Mouse (Mus musculus) embryonic facial prominence, embryonic 15.5 days (tissue): ENCODE data around the gene Gm20388. TPM values are rescaled to one million over a fixed set of nuclear protein-coding genes. Genes with fewer than 3 reads are reported as not detected.

ENCODE experiments used
- ATAC-seq: fragments of 200-750 bp; cut with Nextera tagmentation; 2 replicates; pipeline ENCODE4 v1.8.0; 2017; ENCODE audit warnings: low read depth, moderate TSS enrichment; ENCODE audit not compliant: insufficient number of reproducible peaks, low FRiP score, low TSS enrichment
- H3K27ac ChIP-seq: fragments of 300-500 bp; sonication (generic); replicated peaks from 2 replicates; pipeline ENCODE4 v1.5.1; 2015; ENCODE audit warnings: mild to moderate bottlenecking, inconsistent platforms
- H3K27me3 ChIP-seq: fragments of 300-500 bp; sonication (generic); 2 replicates; pipeline ENCODE4 v1.6.1; 2015; ENCODE audit warnings: inconsistent platforms
- H3K36me3 ChIP-seq: fragments of 300-500 bp; sonication (generic); 2 replicates; pipeline ENCODE4 v1.6.1; 2015; ENCODE audit warnings: mild to moderate bottlenecking, inconsistent platforms
- H3K4me1 ChIP-seq: fragments of 300-500 bp; sonication (generic); 2 replicates; pipeline ENCODE4 v1.6.1; 2015; ENCODE audit warnings: inconsistent platforms
- H3K4me2 ChIP-seq: fragments of 300-500 bp; sonication (generic); replicated peaks from 2 replicates; pipeline ENCODE4 v1.6.1; 2015; ENCODE audit warnings: mild to moderate bottlenecking, inconsistent platforms
- H3K4me3 ChIP-seq: fragments of 300-500 bp; sonication (generic); replicated peaks from 2 replicates; pipeline ENCODE4 v1.5.1; 2015; ENCODE audit warnings: mild to moderate bottlenecking, inconsistent platforms
- H3K9ac ChIP-seq: fragments of 300-500 bp; sonication (generic); 2 replicates; pipeline ENCODE4 v1.6.1; 2015; ENCODE audit warnings: inconsistent platforms
- H3K9me3 ChIP-seq: fragments of 300-500 bp; sonication (generic); replicated peaks from 2 replicates; pipeline ENCODE4 v1.6.1; 2016; ENCODE audit warnings: inconsistent platforms
- WGBS: fragments of 180-500 bp; shearing (Covaris S2); methylation state at CpG from one replicate; pipeline ENCODE4 v1.1.7; 2015; 5-methylcytosine and 5-hydroxymethylcytosine counted together
- polyA plus RNA-seq: library from polyadenylated mRNA; unstranded; fragments of >200 nt; fragmentation: Nextera tagmentation; extraction: Ambion mirVana; gene quantifications from 2 replicates; pipeline ENCODE4 v1.2.1, GENCODE M21; 2015

The Gm20388 gene
- polyA plus RNA-seq, 1 experiment from 2014 or later: 8.0 TPM

DNA sequence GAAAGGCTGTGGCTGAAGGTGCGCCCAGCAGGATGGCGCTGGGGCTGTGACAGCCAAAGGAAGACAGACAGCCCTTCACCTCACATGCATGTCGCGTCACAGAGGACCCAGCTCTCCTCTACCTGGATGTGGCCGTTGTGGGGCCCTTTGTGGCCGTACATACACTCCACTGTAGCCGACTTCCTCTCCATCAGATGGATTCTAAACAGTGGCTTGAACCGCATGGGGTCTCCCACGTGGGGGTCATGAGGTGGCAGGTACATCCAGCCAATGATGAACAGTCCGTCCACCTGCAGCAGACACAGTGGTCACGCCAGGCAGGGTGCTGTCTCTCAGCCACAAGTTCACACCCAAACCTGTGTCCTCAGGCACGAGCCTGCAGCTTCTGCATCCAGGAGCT is 1649.2 kb downstream of the Gm20388 start:
- no peaks in the 10 kb centered on the region for H3K27me3 ChIP-seq
- H3K4me3 ChIP-seq: no peak overlapping the region
- ATAC-seq: no peak
- H3K27ac ChIP-seq: no peak overlapping the region
- WGBS: 95% methylated on average over 12 of the region's 12 CpGs
- no peak overlapping the region for H3K4me2 ChIP-seq
- H3K4me1 ChIP-seq: no peaks in the 10 kb centered on the region
- peaks cover 49% of the 10 kb centered on the region for H3K36me3 ChIP-seq
- no peak overlapping the region for H3K9ac ChIP-seq
- no peaks in the 10 kb centered on the region for H3K9me3 ChIP-seq

- Histone ChIP-seq H3K36me3 (peaks cover 42% of the 10 kb centered on the region), H3K27me3 (no peaks in the 10 kb centered on the region), H3K27ac (no peak overlapping the region), H3K4me2 (no peak overlapping the region), H3K4me3 (no peak overlapping the region), H3K4me1 (no peaks in the 10 kb centered on the region), H3K9ac (no peak overlapping the region), H3K9me3 (no peaks in the 10 kb centered on the region)
- 94% methylated on average over 7 of the region's 7 CpGs for WGBS
- no peak for ATAC-seq
These were observed 1649.9 kb downstream of the Gm20388 start for GRCm38 (mm10) chr8:121560432-121561100.

DNA sequence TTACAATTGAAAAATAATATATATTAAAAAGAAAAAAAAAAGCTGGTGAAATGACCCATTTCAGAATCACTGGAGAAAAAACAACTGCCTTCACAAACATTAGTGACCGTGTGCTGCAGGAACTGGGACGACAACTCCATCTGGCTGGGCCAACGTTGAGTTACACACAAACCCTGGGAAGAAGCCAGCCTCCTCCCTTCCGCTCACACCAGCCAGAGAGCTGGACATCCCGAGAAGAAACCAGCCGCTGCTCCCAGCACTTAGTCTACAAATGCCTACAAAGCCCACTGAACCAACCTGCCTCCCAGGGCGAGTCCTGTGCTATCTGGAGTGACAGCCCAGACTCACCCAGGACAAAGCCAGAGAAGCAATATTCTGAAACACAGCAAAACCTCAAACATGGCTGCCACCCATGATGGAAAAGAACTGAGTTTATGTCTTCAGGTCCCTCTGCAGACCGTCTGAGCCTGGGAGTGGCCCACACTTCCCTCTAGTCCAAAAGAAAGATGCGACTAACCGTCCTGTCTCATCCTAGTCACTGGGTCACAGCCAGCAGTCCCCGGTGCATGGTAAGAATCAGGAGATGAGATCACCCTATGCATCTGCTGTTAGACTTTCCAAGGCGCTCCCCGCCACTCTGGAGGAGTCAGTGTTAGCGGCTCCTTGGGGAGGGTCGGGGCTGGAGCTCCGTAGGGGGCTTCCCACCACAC is 1651.2 kb downstream of the Gm20388 start:
- H3K36me3 ChIP-seq: peaks cover 41% of the 10 kb centered on the region
- no peaks in the 10 kb centered on the region for H3K4me1 ChIP-seq
- WGBS: 81% methylated on average over 16 of the region's 16 CpGs
- no peak for ATAC-seq
- H3K27me3 ChIP-seq: no peaks in the 10 kb centered on the region
- H3K9ac ChIP-seq: no peak overlapping the region
- H3K9me3 ChIP-seq: no peaks in the 10 kb centered on the region
- no peak overlapping the region for H3K27ac ChIP-seq
- H3K4me3 ChIP-seq: no peak overlapping the region
- no peak overlapping the region for H3K4me2 ChIP-seq

- Histone ChIP-seq H3K4me3 (no peak overlapping the region), H3K4me1 (no peaks in the 10 kb centered on the region), H3K9ac (no peak overlapping the region), H3K4me2 (no peak overlapping the region), H3K27ac (no peak overlapping the region), H3K36me3 (peaks cover 37% of the 10 kb centered on the region), H3K27me3 (no peaks in the 10 kb centered on the region), H3K9me3 (no peaks in the 10 kb centered on the region)
- 83% methylated on average over 9 of the region's 9 CpGs for WGBS
- ATAC-seq: no peak
These were observed 1652.3 kb downstream of the Gm20388 start for GRCm38 (mm10) chr8:121562941-121563351.

- ATAC-seq: no peak
- H3K36me3 ChIP-seq: peaks cover 29% of the 10 kb centered on the region
- no peaks in the 10 kb centered on the region for H3K4me1 ChIP-seq
- H3K27me3 ChIP-seq: no peaks in the 10 kb centered on the region
- 67% methylated on average over 6 of the region's 6 CpGs for WGBS
- no peak overlapping the region for H3K4me2 ChIP-seq
- H3K9ac ChIP-seq: no peak overlapping the region
- no peak overlapping the region for H3K4me3 ChIP-seq
- no peak overlapping the region for H3K27ac ChIP-seq
- no peaks in the 10 kb centered on the region for H3K9me3 ChIP-seq
These were observed 1653.1 kb downstream of the Gm20388 start for GRCm38 (mm10) chr8:121563701-121564100.

DNA sequence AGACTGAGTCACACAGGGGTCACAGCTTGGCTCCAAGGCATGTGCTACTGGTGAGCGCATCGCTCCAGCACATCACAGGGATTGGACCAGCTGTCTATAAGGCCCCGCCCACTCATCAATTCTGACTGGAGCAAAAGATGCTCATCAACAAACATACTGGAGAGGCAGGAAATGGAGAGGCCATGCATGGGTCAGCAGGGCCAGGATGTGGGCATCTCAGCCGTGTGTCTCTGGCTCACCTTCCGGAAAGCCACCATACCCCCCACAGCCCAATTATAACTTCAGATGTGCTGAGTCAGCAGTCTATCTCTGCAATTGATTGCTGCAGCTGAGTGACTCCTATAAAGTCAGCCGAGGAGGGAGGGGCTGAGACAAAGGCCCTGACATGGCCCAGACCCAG is 1657.7 kb downstream of the Gm20388 start:
- 0 out of 2 replicates have a peak, but pooled peaks cover 5% of the 10 kb centered on the region for H3K4me1 ChIP-seq
- H3K27me3 ChIP-seq: no peaks in the 10 kb centered on the region
- H3K9ac ChIP-seq: no peak overlapping the region
- peaks cover 18% of the 10 kb centered on the region; the same call in 1 of the 2 replicates for H3K36me3 ChIP-seq
- no peak overlapping the region for H3K27ac ChIP-seq
- H3K4me2 ChIP-seq: no peak overlapping the region
- no peak for ATAC-seq
- no peak overlapping the region for H3K4me3 ChIP-seq
- 71% methylated on average over 6 of the region's 6 CpGs for WGBS
- H3K9me3 ChIP-seq: no peaks in the 10 kb centered on the region

GRCm38 (mm10) chr8:121570335-121570734 is 1659.7 kb downstream of the Gm20388 start:
- 78% methylated on average over 21 of the region's 21 CpGs for WGBS
- Histone ChIP-seq H3K4me3 (no peak overlapping the region), H3K9ac (no peak overlapping the region), H3K9me3 (no peaks in the 10 kb centered on the region), H3K27ac (no peak overlapping the region), H3K27me3 (no peaks in the 10 kb centered on the region), H3K36me3 (peaks cover 9% of the 10 kb centered on the region; the same call in 1 of the 2 replicates), H3K4me1 (0 out of 2 replicates have a peak, but pooled peaks cover 5% of the 10 kb centered on the region), H3K4me2 (no peak overlapping the region)
- no peak for ATAC-seq

GRCm38 (mm10) chr8:121570801-121571200 is 1660.2 kb downstream of the Gm20388 start:
- Histone ChIP-seq H3K9ac (no peak overlapping the region), H3K4me1 (0 out of 2 replicates have a peak, but pooled peaks cover 5% of the 10 kb centered on the region), H3K4me3 (no peak overlapping the region), H3K27me3 (no peaks in the 10 kb centered on the region), H3K36me3 (peaks cover 9% of the 10 kb centered on the region; the same call in 1 of the 2 replicates), H3K27ac (no peak overlapping the region), H3K9me3 (no peaks in the 10 kb centered on the region), H3K4me2 (no peak overlapping the region)
- 76% methylated on average over 17 of the region's 17 CpGs for WGBS
- ATAC-seq: no peak

GRCm38 (mm10) chr8:121572121-121572520 is 1661.5 kb downstream of the Gm20388 start:
- ATAC-seq: no peak
- peaks cover 14% of the 10 kb centered on the region for H3K4me1 ChIP-seq
- no peak overlapping the region for H3K27ac ChIP-seq
- no peaks in the 10 kb centered on the region for H3K9me3 ChIP-seq
- H3K9ac ChIP-seq: no peak overlapping the region
- H3K4me3 ChIP-seq: no peak overlapping the region
- H3K36me3 ChIP-seq: peaks cover 4% of the 10 kb centered on the region; the same call in 1 of the 2 replicates
- H3K4me2 ChIP-seq: no peak overlapping the region
- 65% methylated on average over 7 of the region's 7 CpGs for WGBS
- H3K27me3 ChIP-seq: no peaks in the 10 kb centered on the region

DNA sequence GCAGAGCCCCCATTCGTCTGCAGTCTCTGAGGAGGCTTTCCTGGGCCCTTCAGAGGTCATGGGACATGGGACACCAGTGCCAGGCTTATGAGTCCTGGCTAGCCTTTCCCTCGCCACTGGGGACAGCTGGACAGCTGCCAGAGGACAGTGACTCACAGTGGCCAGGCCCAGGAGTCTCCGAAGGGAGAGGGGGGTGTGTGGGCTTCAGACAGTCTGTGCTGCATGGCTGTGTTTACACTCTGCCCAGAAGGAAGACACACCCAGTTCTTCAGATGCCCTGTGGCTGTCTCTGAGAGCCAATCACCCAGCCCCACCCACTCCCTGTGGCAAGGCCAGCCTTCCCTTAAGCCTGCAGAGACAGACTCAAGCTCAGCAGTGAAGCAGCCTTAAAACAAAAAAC is 1662.6 kb downstream of the Gm20388 start:
- Histone ChIP-seq H3K4me2 (no peak overlapping the region), H3K36me3 (peaks cover 4% of the 10 kb centered on the region; the same call in 1 of the 2 replicates), H3K9ac (no peak overlapping the region), H3K4me1 (peaks cover 22% of the 10 kb centered on the region), H3K27ac (no peak overlapping the region), H3K4me3 (no peak overlapping the region), H3K9me3 (no peaks in the 10 kb centered on the region), H3K27me3 (no peaks in the 10 kb centered on the region)
- 45% methylated on average over 3 of the region's 3 CpGs for WGBS
- ATAC-seq: peak; percentile 49; the same call in 1 of the 2 replicates

- Histone ChIP-seq H3K9ac (no peak overlapping the region), H3K36me3 (peaks cover 1% of the 10 kb centered on the region; the same call in 1 of the 2 replicates), H3K4me1 (peaks cover 22% of the 10 kb centered on the region), H3K27ac (no peak overlapping the region), H3K27me3 (no peaks in the 10 kb centered on the region), H3K4me3 (no peak overlapping the region), H3K4me2 (no peak overlapping the region), H3K9me3 (no peaks in the 10 kb centered on the region)
- 69% methylated on average over 3 of the region's 3 CpGs for WGBS
- no peak for ATAC-seq
These were observed 1665.0 kb downstream of the Gm20388 start for GRCm38 (mm10) chr8:121575661-121576060.
